Mouse (Mus musculus) midbrain, embryonic 16.5 days (tissue): ENCODE data around the gene Tfcp2. TPM values are rescaled to one million over a fixed set of nuclear protein-coding genes. Genes with fewer than 3 reads are reported as not detected.
A peak's percentile ranks its signal among the peaks of the same experiment; 100 is the strongest.
"Not testable (repeated sequence)": the region's sequence is repeated elsewhere in the genome, so short reads cannot be mapped to it uniquely, and the experiment has no call there.

Experiments used
- ATAC-seq: fragments of 200-750 bp; cut with Nextera tagmentation; 2 replicates; pipeline ENCODE4 v1.8.0; 2017; ENCODE audit warnings: moderate TSS enrichment
- H3K27ac ChIP-seq: fragments of 300-500 bp; sonication (generic); 2 replicates; pipeline ENCODE4 v1.5.1; 2014; ENCODE audit warnings: mild to moderate bottlenecking, low read length, mixed read lengths
- H3K27me3 ChIP-seq: fragments of 300-500 bp; sonication (generic); 2 replicates; pipeline ENCODE4 v1.6.1; 2014; ENCODE audit warnings: low read depth, low read length, mixed read lengths; ENCODE audit not compliant: control insufficient read depth, insufficient read depth
- H3K36me3 ChIP-seq: fragments of 300-500 bp; sonication (generic); 2 replicates; pipeline ENCODE4 v1.6.1; 2014; ENCODE audit warnings: mild to moderate bottlenecking, low read length, moderate library complexity, mixed read lengths; ENCODE audit not compliant: control insufficient read depth, insufficient read depth
- H3K4me1 ChIP-seq: fragments of 300-500 bp; sonication (generic); 2 replicates; pipeline ENCODE4 v1.6.1; 2014; ENCODE audit warnings: mild to moderate bottlenecking, low read length, mixed read lengths; ENCODE audit not compliant: control insufficient read depth, insufficient read depth
- H3K4me2 ChIP-seq: fragments of 300-500 bp; sonication (generic); 2 replicates; pipeline ENCODE4 v1.6.1; 2014; ENCODE audit warnings: mild to moderate bottlenecking, low read length, mixed read lengths
- H3K4me3 ChIP-seq: fragments of 300-500 bp; sonication (generic); 2 replicates; pipeline ENCODE4 v1.5.1; 2014; ENCODE audit warnings: low read depth, mild to moderate bottlenecking, low read length, moderate library complexity, mixed read lengths
- H3K9ac ChIP-seq: fragments of 300-500 bp; sonication (generic); 2 replicates; pipeline ENCODE4 v1.6.1; 2014; ENCODE audit warnings: low read depth, low read length, mixed read lengths
- H3K9me3 ChIP-seq: fragments of 300-500 bp; sonication (generic); replicated peaks from 2 replicates; pipeline ENCODE4 v1.6.1; 2014; ENCODE audit warnings: mild to moderate bottlenecking, low read length, mixed read lengths; ENCODE audit not compliant: control insufficient read depth, poor library complexity, severe bottlenecking
- WGBS: fragments of 180-500 bp; shearing (Covaris S2); extraction: QIAGEN DNeasy Blood & Tissue Kit; methylation state at CpG from one replicate; pipeline ENCODE4 v1.1.7; 2014; 5-methylcytosine and 5-hydroxymethylcytosine counted together
- polyA plus RNA-seq: library from polyadenylated mRNA; unstranded; fragments of >200 nt; fragmentation: Nextera tagmentation; extraction: Ambion mirVana; gene quantifications from 2 replicates; pipeline ENCODE4 v1.2.1, GENCODE M21; 2015

Gene Tfcp2
- polyA plus RNA-seq, 1 experiment from 2014 or later = 38.6 TPM

DNA sequence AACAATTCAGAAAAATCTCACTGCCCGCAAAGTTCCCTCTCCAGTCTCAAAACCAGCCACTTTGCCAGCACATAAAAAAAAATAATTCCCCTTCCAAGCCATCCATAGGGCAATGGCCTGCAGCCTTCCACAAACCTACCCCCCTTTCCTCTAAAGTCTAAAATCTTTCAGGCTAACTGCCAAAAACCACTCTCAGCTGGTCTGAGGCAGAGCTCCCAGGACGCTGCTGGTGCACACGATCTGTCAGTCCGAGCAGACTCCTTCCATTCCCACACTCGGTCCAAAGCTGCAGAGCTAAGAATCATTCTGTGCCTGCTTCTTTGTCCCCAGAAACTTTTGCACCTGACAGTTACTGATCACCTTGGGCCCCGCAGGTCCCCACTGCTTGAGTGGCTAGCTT, 22.1 kb upstream of the Tfcp2 start:
- Histone ChIP-seq H3K9ac (no peak overlapping the region), H3K27ac (peak overlapping the region; percentile 33; the same call in 1 of the 2 replicates), H3K4me2 (no peak overlapping the region), H3K4me1 (peaks cover 6% of the 10 kb centered on the region; the same call in 1 of the 2 replicates), H3K36me3 (peaks cover 8% of the 10 kb centered on the region), H3K4me3 (no peak overlapping the region), H3K27me3 (no peaks in the 10 kb centered on the region), H3K9me3 (no peaks in the 10 kb centered on the region)
- 50% methylated on average over 6 of the region's 6 CpGs for WGBS
- no peak for ATAC-seq

DNA sequence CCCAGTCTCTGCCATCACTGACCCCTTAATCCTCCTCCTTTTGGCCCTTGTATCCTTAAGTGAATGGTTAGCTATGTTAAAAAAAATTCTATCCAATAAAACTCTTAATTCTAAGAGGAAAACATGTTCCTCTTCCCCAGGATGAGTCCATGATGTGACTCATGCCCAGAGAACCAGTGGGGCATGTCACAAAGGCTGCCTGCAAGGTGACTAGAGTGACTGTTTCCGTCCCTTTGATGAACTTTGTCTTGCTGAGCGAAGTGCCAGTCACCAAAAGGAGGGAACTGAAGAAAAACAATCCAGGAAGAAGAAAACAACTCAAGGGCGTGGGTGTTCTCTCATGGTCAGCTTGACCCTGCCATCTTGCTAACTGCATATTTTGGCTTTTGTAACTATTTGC, 17.4 kb upstream of the Tfcp2 start:
- Histone ChIP-seq H3K4me3 (no peak overlapping the region), H3K27me3 (no peaks in the 10 kb centered on the region), H3K27ac (no peak overlapping the region), H3K4me1 (peaks cover 6% of the 10 kb centered on the region; the same call in 1 of the 2 replicates), H3K9ac (no peak overlapping the region), H3K36me3 (no peaks in the 10 kb centered on the region), H3K4me2 (no peak overlapping the region), H3K9me3 (no peaks in the 10 kb centered on the region)
- no peak for ATAC-seq
- WGBS = 69% methylated on average over 3 of the region's 3 CpGs

DNA sequence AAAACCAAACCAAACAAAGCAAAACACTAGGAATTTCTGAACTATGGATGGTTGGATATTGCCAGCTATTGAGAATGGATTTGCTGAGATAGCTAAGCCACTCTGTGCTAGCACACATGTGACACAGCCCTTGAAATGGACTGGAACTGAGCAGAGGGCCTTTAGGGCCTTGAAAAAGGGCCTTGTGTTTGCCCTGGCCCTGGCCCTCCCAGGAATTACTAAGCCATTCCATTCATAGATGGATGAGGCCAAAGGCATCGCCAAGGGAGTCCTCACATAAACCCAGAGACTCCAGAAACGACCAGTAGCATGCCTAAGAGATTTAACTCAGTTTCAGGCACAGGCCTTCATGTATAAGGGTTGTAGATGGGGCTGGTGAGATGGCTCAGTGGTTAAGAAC, 14.7 kb upstream of the Tfcp2 start:
- Histone ChIP-seq H3K4me1 (no peaks in the 10 kb centered on the region), H3K36me3 (no peaks in the 10 kb centered on the region), H3K27ac (no peak overlapping the region), H3K4me2 (no peak overlapping the region), H3K9me3 (no peaks in the 10 kb centered on the region), H3K9ac (no peak overlapping the region), H3K4me3 (no peak overlapping the region), H3K27me3 (no peaks in the 10 kb centered on the region)
- WGBS = 53% methylated on average over 2 of the region's 2 CpGs
- ATAC-seq = no peak

DNA sequence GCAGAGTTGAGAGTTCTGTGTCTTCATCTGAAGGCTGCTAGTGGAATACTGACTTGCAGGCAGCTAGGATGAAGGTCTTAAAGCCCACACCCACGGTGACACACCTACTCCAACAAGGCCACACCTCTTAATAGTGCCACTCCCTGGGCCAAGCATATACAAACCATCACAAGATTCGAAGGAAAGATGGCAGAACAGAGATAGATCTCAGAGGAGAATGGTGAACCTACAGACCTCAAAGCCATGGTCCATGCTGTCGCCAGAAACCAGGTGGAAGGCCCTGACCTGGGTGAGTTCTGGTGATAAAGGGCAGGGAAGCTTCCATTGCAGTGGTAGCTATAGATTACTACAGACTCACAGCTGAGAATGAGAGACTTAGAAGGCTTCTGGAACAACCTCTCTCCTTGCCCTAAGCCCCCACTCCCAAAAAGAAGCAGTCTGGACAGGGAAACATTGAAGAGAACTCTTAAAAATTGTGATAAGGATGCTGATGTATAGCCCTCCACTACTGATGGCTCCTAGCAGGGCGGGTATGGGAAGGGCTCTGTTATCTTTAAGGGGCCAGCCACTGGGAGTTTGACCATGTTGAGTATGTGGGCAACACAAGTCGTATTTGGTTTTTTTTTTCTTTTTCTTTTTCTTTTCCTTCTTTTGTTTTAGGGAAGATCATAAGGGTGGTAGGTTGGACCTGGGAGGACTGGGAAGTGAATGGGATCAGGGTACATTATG, 6.1 kb upstream of the Tfcp2 start:
- 77% methylated on average over 5 of the region's 5 CpGs for WGBS
- no peaks in the 10 kb centered on the region for H3K9me3 ChIP-seq

DNA sequence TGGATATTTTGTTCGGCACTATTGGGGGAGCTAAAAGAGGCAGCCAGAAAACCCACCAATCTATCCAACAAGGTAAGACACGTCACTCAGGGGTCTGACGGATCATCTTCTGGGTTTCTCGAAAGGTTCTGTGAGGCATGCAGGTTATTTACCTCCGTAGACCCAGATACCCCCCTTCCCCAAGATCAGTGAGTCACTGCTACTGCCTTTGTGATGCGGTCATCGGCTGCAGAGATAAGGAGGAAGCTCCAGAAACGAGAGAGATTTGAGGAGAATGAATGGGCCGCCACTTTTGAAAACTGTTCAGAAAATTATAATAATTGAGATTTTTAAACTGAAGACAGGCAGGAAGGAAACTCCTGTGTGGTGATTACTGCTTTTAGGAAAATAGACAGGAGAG, 4.6 kb upstream of the Tfcp2 start:
- H3K27me3 ChIP-seq = no peaks in the 10 kb centered on the region
- no peak overlapping the region for H3K4me3 ChIP-seq
- H3K36me3 ChIP-seq = no peaks in the 10 kb centered on the region
- WGBS = 90% methylated on average over 9 of the region's 9 CpGs
- no peak for ATAC-seq
- no peak overlapping the region for H3K4me2 ChIP-seq
- no peak overlapping the region for H3K9ac ChIP-seq
- no peak overlapping the region for H3K27ac ChIP-seq
- no peaks in the 10 kb centered on the region for H3K9me3 ChIP-seq
- no peaks in the 10 kb centered on the region for H3K4me1 ChIP-seq

More for the DNA sequence above, 6.1 kb upstream of the Tfcp2 start:
- Histone ChIP-seq H3K4me2 (no peak overlapping the region), H3K4me3 (no peak overlapping the region), H3K27ac (no peak overlapping the region), H3K27me3 (no peaks in the 10 kb centered on the region), H3K9ac (no peak overlapping the region), H3K4me1 (no peaks in the 10 kb centered on the region), H3K36me3 (no peaks in the 10 kb centered on the region)
- no peak for ATAC-seq

DNA sequence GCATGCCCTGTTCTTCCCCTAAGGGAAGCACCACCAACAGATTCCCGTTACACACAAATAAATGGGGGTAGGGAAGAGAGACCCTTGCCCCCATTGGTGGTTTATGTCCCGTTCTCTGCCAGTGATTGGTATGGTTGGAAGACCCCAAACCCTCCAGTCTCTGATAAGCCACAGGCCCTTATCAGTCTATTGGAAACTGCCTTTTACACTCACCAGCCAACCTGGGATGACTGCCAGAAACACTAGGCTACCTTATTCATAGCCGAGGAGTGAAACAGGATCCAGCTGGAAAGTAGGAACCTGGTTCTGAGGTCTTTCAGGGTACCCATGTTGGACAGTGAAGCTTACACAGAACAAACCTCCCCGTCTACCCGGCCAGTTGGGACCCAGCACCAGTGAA, 4.2 kb upstream of the Tfcp2 start:
- WGBS = 87% methylated on average over 5 of the region's 5 CpGs
- no peak for ATAC-seq
- Histone ChIP-seq H3K27me3 (no peaks in the 10 kb centered on the region), H3K9me3 (no peaks in the 10 kb centered on the region), H3K4me1 (0 out of 2 replicates have a peak, but pooled peaks cover under 1% of the 10 kb centered on the region), H3K4me3 (no peak overlapping the region), H3K27ac (no peak overlapping the region), H3K4me2 (no peak overlapping the region), H3K9ac (no peak overlapping the region), H3K36me3 (no peaks in the 10 kb centered on the region)

DNA sequence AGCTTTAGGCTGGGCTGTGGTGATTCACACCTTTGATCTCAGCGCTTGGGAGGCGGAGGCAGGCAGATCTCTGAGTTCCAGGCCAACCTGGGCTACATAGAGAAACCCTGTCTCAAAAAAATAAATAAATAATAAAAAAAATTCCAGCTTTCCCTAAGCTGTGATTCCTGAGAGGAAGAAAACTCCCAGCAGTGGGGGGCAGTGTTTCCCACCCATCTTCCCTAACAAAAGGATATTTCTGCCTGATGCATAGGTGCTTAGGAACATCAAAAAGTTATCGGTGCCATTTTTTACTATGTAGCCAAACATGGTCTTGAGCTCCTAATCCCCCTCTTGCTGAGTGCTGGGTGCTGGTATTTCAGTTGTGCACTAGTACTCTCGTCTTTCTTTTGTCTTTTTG, 1.5 kb downstream of the Tfcp2 start:
- H3K9ac ChIP-seq = peak overlapping the region; percentile 14; the same call in 1 of the 2 replicates
- no peaks in the 10 kb centered on the region for H3K27me3 ChIP-seq
- peaks cover 11% of the 10 kb centered on the region for H3K4me1 ChIP-seq
- no peaks in the 10 kb centered on the region for H3K36me3 ChIP-seq
- H3K4me2 ChIP-seq = peak overlapping the region; percentile 82; the same call in 1 of the 2 replicates
- H3K9me3 ChIP-seq = no peaks in the 10 kb centered on the region
- 87% methylated on average over 4 of the region's 4 CpGs for WGBS
- H3K4me3 ChIP-seq = no peak overlapping the region
- no peak overlapping the region for H3K27ac ChIP-seq
- ATAC-seq = no peak

DNA sequence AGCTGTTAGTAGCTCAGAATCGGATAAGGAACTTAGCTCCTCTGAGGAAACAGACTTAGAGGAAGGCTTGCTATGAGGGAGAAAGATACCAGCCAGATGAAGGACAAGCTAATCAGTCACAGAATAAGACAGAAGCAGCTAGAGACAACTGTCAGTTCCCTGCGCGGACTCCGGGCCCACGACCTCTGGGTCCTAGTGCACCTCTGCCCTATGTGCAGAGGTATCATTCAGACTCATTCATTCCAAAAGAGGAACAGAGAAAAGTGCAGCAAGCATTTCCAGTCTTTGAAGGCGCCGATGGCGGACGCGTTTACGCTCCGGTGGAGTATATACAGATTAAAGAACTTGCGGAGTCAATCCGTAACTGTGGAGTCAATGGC, 8.2 kb downstream of the Tfcp2 start:
- ATAC-seq, H3K9me3 ChIP-seq, H3K4me3 ChIP-seq, H3K4me2 ChIP-seq, H3K27ac ChIP-seq, H3K27me3 ChIP-seq, H3K36me3 ChIP-seq, H3K4me1 ChIP-seq, H3K9ac ChIP-seq: not testable (repeated sequence)
- 97% methylated on average over 14 of the region's 14 CpGs for WGBS

DNA sequence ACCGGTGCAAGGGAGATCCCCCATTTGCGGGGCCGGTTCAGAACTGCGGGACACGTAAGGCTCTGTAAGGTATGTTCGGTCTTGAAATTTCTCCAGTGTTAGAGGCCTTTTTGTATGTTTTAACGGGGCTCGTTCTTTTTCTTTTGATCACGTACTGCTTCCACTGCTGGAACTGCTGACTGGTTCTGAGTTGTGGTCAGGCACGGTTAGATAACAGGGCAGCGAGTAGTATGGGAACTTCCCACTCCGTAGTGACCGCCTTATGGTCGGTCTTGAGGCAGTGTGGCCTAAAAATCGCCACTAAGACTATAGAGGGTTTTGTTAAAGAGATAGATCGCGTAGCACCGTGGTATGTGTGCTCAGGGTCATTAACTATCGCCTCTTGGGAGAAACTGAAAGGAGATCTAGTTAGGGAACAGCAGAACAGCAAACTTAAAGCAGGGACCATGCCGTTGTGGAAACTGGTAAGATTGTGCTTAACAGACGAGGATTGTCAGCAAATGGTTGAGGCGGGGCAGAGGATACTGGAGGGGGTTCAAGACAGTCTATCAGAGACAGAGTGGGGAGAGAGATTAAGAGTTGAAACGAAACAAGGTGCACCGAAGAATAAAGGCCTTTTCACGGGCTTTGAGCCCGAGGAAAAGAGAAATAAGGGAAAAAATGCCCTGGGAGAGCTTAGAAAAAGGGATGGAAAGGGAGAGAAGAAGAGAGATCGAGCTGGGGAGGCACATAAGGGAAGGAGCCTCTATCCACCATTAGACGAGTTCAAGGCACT, 8.7 kb downstream of the Tfcp2 start:
- H3K9me3 ChIP-seq = not testable (repeated sequence)

More for the DNA sequence above, 8.7 kb downstream of the Tfcp2 start:
- H3K4me1 ChIP-seq, H3K27ac ChIP-seq, H3K36me3 ChIP-seq, H3K27me3 ChIP-seq, H3K9ac ChIP-seq, H3K4me3 ChIP-seq, H3K4me2 ChIP-seq, ATAC-seq: not testable (repeated sequence)
- WGBS = 97% methylated on average over 25 of the region's 28 CpGs
